Mouse (Mus musculus): ENCODE results near the gene Ly6g5b. TPM values are rescaled to one million over a fixed set of nuclear protein-coding genes. Genes with fewer than 3 reads are reported as not detected.

Gene Ly6g5b
- under 1 TPM; 0.12 to 0.45 TPM for polyA plus RNA-seq (2012; fragmentation: generic; extraction: Trizol)

GRCm38 (mm10) chr17:35115046-35116019, at the start of gene Ly6g5b:
TSS of gene Ly6g5b (minus strand) at chr17:35115428.

GRCm38 (mm10) chr17:35134801-35135590, 19.8 kb upstream of the Ly6g5b start, which contains the start of gene Bag6:
TSS of gene Bag6 (plus strand) at chr17:35135178.

GRCm38 (mm10) chr17:35131500-35132173, 16.4 kb upstream of the Ly6g5b start, which contains the start of gene Apom:
TSS of gene Apom (minus strand) at chr17:35132050.

GRCm38 (mm10) chr17:35126206-35126611, 11.0 kb upstream of the Ly6g5b start, which contains the start of gene D17H6S53E:
TSS of gene D17H6S53E (plus strand) at chr17:35126373.

GRCm38 (mm10) chr17:35121871-35122303, 6.7 kb upstream of the Ly6g5b start, which contains the start of gene Csnk2b:
TSS of gene Csnk2b (minus strand) at chr17:35122053.

GRCm38 (mm10) chr17:35121143-35121799, 6.0 kb upstream of the Ly6g5b start, which contains the start of gene Gpank1:
TSS of gene Gpank1 (plus strand) at chr17:35121455.

GRCm38 (mm10) chr17:35108097-35108496, 7.1 kb downstream of the Ly6g5b start, which contains the start of gene Ly6g5c:
TSS of gene Ly6g5c (plus strand) at chr17:35108279.

GRCm38 (mm10) chr17:35088825-35089644, 26.2 kb downstream of the Ly6g5b start, which contains the start of gene Abhd16a:
TSS of gene Abhd16a (plus strand) at chr17:35089263.

GRCm38 (mm10) chr17:35085208-35085865, 29.9 kb downstream of the Ly6g5b start, which contains the start of gene Ly6g6f:
TSS of gene Ly6g6f (minus strand) at chr17:35085610.

GRCm38 (mm10) chr17:35077786-35078233, 37.4 kb downstream of the Ly6g5b start, which contains the start of gene Ly6g6d:
TSS of gene Ly6g6d (minus strand) at chr17:35078065.

GRCm38 (mm10) chr17:35076507-35077176, 38.6 kb downstream of the Ly6g5b start, which contains the start of gene Ly6g6e:
TSS of gene Ly6g6e (plus strand) at chr17:35076902.

GRCm38 (mm10) chr17:35066084-35066483, 49.1 kb downstream of the Ly6g5b start, which contains the start of gene Mpig6b:
TSS of gene Mpig6b (minus strand) at chr17:35066184.

GRCm38 (mm10) chr17:35064951-35065947, 50.0 kb downstream of the Ly6g5b start, which contains the start of gene Ly6g6c:
TSS of gene Ly6g6c (plus strand) at chr17:35065388.

Data from C3H10T1/2 (cell line).